Mouse (Mus musculus) neural tube, embryonic 14.5 days (tissue): ENCODE measurements at regions not wholly inside any gene's neighbourhood (a gene's known extent, or its start where the extent isn't known, plus 50 kb on each side); places are given as distances from the start of the nearest gene placed in this dataset.

Source experiments
- ATAC-seq: fragments of 200-750 bp; cut with Nextera tagmentation; 2 replicates; pipeline ENCODE4 v1.8.0; 2017; ENCODE audit warnings: low read depth, mild to moderate bottlenecking, moderate TSS enrichment, moderate library complexity
- H3K27ac ChIP-seq: fragments of 300-500 bp; sonication (generic); 2 replicates; pipeline ENCODE4 v1.5.1; 2014; ENCODE audit warnings: low read depth, mild to moderate bottlenecking, control low read depth, low read length, moderate library complexity, mixed read lengths
- H3K27me3 ChIP-seq: fragments of 300-500 bp; sonication (generic); 2 replicates; pipeline ENCODE4 v1.6.1; 2014; ENCODE audit warnings: low read length; ENCODE audit not compliant: control insufficient read depth, insufficient read depth
- H3K36me3 ChIP-seq: fragments of 300-500 bp; sonication (generic); 2 replicates; pipeline ENCODE4 v1.6.1; 2014; ENCODE audit warnings: low read length, mixed read lengths; ENCODE audit not compliant: control insufficient read depth, insufficient read depth
- H3K4me1 ChIP-seq: fragments of 300-500 bp; sonication (generic); 2 replicates; pipeline ENCODE4 v1.6.1; 2014; ENCODE audit warnings: low read length; ENCODE audit not compliant: control insufficient read depth, insufficient read depth
- H3K4me2 ChIP-seq: fragments of 300-500 bp; sonication (generic); 2 replicates; pipeline ENCODE4 v1.6.1; 2014; ENCODE audit warnings: mild to moderate bottlenecking, low read depth, low read length, control low read depth
- H3K4me3 ChIP-seq: fragments of 300-500 bp; sonication (generic); 2 replicates; pipeline ENCODE4 v1.5.1; 2014; ENCODE audit warnings: low read depth, low read length, control low read depth, mixed read lengths
- H3K9ac ChIP-seq: fragments of 300-500 bp; sonication (generic); replicated peaks from 2 replicates; pipeline ENCODE4 v1.6.1; 2014; ENCODE audit warnings: low read depth, mild to moderate bottlenecking, control low read depth, low read length, mixed read lengths
- H3K9me3 ChIP-seq: fragments of 300-500 bp; sonication (generic); 2 replicates; pipeline ENCODE4 v1.6.1; 2016; ENCODE audit warnings: low read length; ENCODE audit not compliant: control insufficient read depth
- WGBS: fragments of 180-500 bp; shearing (Covaris S2); extraction: QIAGEN DNeasy Blood & Tissue Kit; methylation state at CpG from one replicate; pipeline ENCODE4 v1.1.7; 2014; 5-methylcytosine and 5-hydroxymethylcytosine counted together

DNA sequence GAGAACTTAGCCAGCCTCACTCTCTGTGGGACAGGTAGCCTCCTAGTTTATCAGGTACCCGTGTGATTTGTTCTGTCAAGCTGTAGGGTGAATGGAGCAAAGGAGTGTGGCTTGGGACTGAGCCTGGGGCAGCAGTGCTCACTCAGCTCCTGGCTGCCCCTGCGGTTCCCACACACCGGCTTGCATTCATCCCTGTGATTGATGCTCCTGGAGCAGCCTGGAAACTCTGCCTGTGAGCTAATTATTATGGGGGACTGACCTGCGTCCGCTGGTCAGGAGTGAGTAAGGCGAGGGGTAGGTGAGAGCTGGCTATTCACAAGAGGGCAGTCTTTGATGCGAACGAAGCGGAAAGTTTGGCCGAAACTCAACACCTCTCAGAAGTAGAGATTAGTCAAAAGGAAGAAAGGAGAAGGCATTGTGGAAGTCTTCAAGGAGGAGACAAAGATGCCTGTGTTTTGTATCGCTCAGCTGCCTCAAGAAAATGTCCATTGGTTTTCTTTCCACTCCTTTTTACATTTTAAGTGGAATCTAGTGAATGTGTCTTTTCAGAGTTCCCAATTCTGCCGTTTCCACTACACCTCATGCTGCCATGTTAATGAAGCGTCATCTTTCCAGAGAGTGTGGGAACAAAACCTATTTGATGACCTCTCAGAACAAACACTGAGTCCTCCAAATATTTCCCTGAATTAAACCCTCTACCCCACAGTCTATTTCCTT, 142.7 kb upstream of the Car8 start:
- peak; percentile 77 for ATAC-seq
- 24% methylated on average over 13 of the region's 13 CpGs for WGBS
- Histone ChIP-seq H3K27me3 (no peaks in the 10 kb centered on the region), H3K36me3 (no peaks in the 10 kb centered on the region), H3K27ac (no peak overlapping the region), H3K4me1 (no peaks in the 10 kb centered on the region), H3K4me2 (no peak overlapping the region), H3K9me3 (no peaks in the 10 kb centered on the region), H3K9ac (no peak overlapping the region), H3K4me3 (no peak overlapping the region)

- ATAC-seq: peak; percentile 70
- H3K27ac ChIP-seq: no peak overlapping the region
- no peaks in the 10 kb centered on the region for H3K36me3 ChIP-seq
- H3K27me3 ChIP-seq: no peaks in the 10 kb centered on the region
- H3K9ac ChIP-seq: no peak overlapping the region
- no peak overlapping the region for H3K4me2 ChIP-seq
- no peaks in the 10 kb centered on the region for H3K4me1 ChIP-seq
- 69% methylated on average over 5 of the region's 5 CpGs for WGBS
- no peak overlapping the region for H3K4me3 ChIP-seq
- no peaks in the 10 kb centered on the region for H3K9me3 ChIP-seq
Observed at GRCm38 (mm10) chr4:8380711-8381338, 142.0 kb upstream of the Car8 start.

- Histone ChIP-seq H3K4me1 (no peaks in the 10 kb centered on the region), H3K4me3 (no peak overlapping the region), H3K27me3 (no peaks in the 10 kb centered on the region), H3K4me2 (no peak overlapping the region), H3K9ac (no peak overlapping the region), H3K36me3 (no peaks in the 10 kb centered on the region), H3K9me3 (no peaks in the 10 kb centered on the region), H3K27ac (no peak overlapping the region)
- peak; percentile 36; the same call in 1 of the 2 replicates for ATAC-seq
- 70% methylated on average over 6 of the region's 6 CpGs for WGBS
Observed at GRCm38 (mm10) chr4:8374737-8375489, 136.1 kb upstream of the Car8 start.

- 80% methylated on average over 3 of the region's 3 CpGs for WGBS
- no peak overlapping the region for H3K4me3 ChIP-seq
- no peaks in the 10 kb centered on the region for H3K36me3 ChIP-seq
- no peak overlapping the region for H3K4me2 ChIP-seq
- no peaks in the 10 kb centered on the region for H3K27me3 ChIP-seq
- H3K9me3 ChIP-seq: no peaks in the 10 kb centered on the region
- H3K4me1 ChIP-seq: no peaks in the 10 kb centered on the region
- no peak for ATAC-seq
- no peak overlapping the region for H3K27ac ChIP-seq
- H3K9ac ChIP-seq: no peak overlapping the region
Observed at GRCm38 (mm10) chr4:8374061-8374460, 135.2 kb upstream of the Car8 start.

- ATAC-seq: no peak
- Histone ChIP-seq H3K4me3 (no peak overlapping the region), H3K27ac (no peak overlapping the region), H3K27me3 (no peaks in the 10 kb centered on the region), H3K4me2 (no peak overlapping the region), H3K9ac (no peak overlapping the region), H3K9me3 (no peaks in the 10 kb centered on the region), H3K4me1 (no peaks in the 10 kb centered on the region), H3K36me3 (no peaks in the 10 kb centered on the region)
- WGBS: 70% methylated on average over 3 of the region's 3 CpGs
Observed at GRCm38 (mm10) chr4:8372069-8372468, 133.2 kb upstream of the Car8 start.

- 69% methylated on average over 9 of the region's 9 CpGs for WGBS
- H3K4me3 ChIP-seq: no peak overlapping the region
- no peak overlapping the region for H3K9ac ChIP-seq
- no peaks in the 10 kb centered on the region for H3K9me3 ChIP-seq
- H3K27me3 ChIP-seq: no peaks in the 10 kb centered on the region
- no peak overlapping the region for H3K27ac ChIP-seq
- no peak overlapping the region for H3K4me2 ChIP-seq
- H3K36me3 ChIP-seq: no peaks in the 10 kb centered on the region
- no peaks in the 10 kb centered on the region for H3K4me1 ChIP-seq
- no peak for ATAC-seq
Observed at GRCm38 (mm10) chr4:8370786-8371185, 131.9 kb upstream of the Car8 start.

- WGBS: 66% methylated on average over 13 of the region's 13 CpGs
- Histone ChIP-seq H3K4me1 (no peaks in the 10 kb centered on the region), H3K4me2 (no peak overlapping the region), H3K27me3 (no peaks in the 10 kb centered on the region), H3K4me3 (no peak overlapping the region), H3K9me3 (no peaks in the 10 kb centered on the region), H3K36me3 (no peaks in the 10 kb centered on the region), H3K27ac (no peak overlapping the region), H3K9ac (no peak overlapping the region)
- peak; percentile 75 for ATAC-seq
Observed at GRCm38 (mm10) chr4:8367487-8368276, 128.8 kb upstream of the Car8 start.

DNA sequence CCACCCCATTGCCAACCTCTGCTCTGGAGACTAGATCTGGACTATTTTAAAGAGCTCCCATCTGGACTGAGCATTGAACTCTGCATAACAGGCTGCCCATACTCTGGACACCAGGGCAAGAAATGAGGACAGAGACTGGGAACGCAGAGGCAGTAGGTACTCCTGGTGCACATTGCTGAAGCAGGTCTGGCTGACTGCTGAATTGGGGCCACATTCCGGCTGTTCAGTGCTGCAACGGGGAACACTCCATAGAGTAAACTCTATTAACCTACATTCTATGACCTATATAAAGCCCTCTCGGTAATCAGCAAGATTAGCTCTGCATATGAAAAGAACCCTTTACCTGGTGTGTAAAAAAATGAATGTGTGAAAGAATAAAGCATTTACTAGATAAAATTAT, 128.1 kb upstream of the Car8 start:
- H3K9ac ChIP-seq: no peak overlapping the region
- no peak overlapping the region for H3K27ac ChIP-seq
- no peaks in the 10 kb centered on the region for H3K4me1 ChIP-seq
- ATAC-seq: 0 out of 2 replicates have a peak, but pooled peaks have one; percentile 29
- H3K4me2 ChIP-seq: no peak overlapping the region
- no peak overlapping the region for H3K4me3 ChIP-seq
- WGBS: 77% methylated on average over 4 of the region's 4 CpGs
- H3K27me3 ChIP-seq: no peaks in the 10 kb centered on the region
- H3K9me3 ChIP-seq: no peaks in the 10 kb centered on the region
- no peaks in the 10 kb centered on the region for H3K36me3 ChIP-seq
